Mouse (Mus musculus) kidney, embryonic 16.5 days (tissue): ENCODE measurements around the gene Trpv3. TPM values are rescaled to one million over a fixed set of nuclear protein-coding genes. Genes with fewer than 3 reads are reported as not detected.
"Not testable (repeated sequence)": the region's sequence is repeated elsewhere in the genome, so short reads cannot be mapped to it uniquely, and the experiment has no call there.

ENCODE experiments used
- ATAC-seq: fragments of 200-750 bp; cut with Nextera tagmentation; 2 replicates; pipeline ENCODE4 v1.8.0; 2017; ENCODE audit warnings: moderate TSS enrichment; ENCODE audit not compliant: low FRiP score, low TSS enrichment
- H3K27ac ChIP-seq: fragments of 300-500 bp; sonication (generic); 2 replicates; pipeline ENCODE4 v1.5.1; 2014; ENCODE audit warnings: low read length
- H3K27me3 ChIP-seq: fragments of 300-500 bp; sonication (generic); 2 replicates; pipeline ENCODE4 v1.6.1; 2014; ENCODE audit warnings: low read length, control low read depth, mixed read lengths; ENCODE audit not compliant: insufficient read depth
- H3K36me3 ChIP-seq: fragments of 300-500 bp; sonication (generic); 2 replicates; pipeline ENCODE4 v1.6.1; 2014; ENCODE audit warnings: low read length, control low read depth, mixed read lengths; ENCODE audit not compliant: insufficient read depth
- H3K4me1 ChIP-seq: fragments of 300-500 bp; sonication (generic); 2 replicates; pipeline ENCODE4 v1.6.1; 2014; ENCODE audit warnings: low read length, control low read depth, mixed read lengths; ENCODE audit not compliant: insufficient read depth
- H3K4me2 ChIP-seq: fragments of 300-500 bp; sonication (generic); replicated peaks from 2 replicates; pipeline ENCODE4 v1.6.1; 2014; ENCODE audit warnings: low read depth, low read length
- H3K4me3 ChIP-seq: fragments of 300-500 bp; sonication (generic); 2 replicates; pipeline ENCODE4 v1.5.1; 2014; ENCODE audit warnings: mild to moderate bottlenecking, low read length
- H3K9ac ChIP-seq: fragments of 300-500 bp; sonication (generic); replicated peaks from 2 replicates; pipeline ENCODE4 v1.6.1; 2014; ENCODE audit warnings: low read length
- H3K9me3 ChIP-seq: fragments of 300-500 bp; sonication (generic); 2 replicates; pipeline ENCODE4 v1.6.1; 2016; ENCODE audit warnings: low read length, control low read depth
- WGBS: fragments of 180-500 bp; shearing (Covaris S2); extraction: QIAGEN DNeasy Blood & Tissue Kit; methylation state at CpG from one replicate; pipeline ENCODE4 v1.1.7; 2014; 5-methylcytosine and 5-hydroxymethylcytosine counted together
- polyA plus RNA-seq: library from polyadenylated mRNA; unstranded; fragments of >200 nt; fragmentation: Nextera tagmentation; extraction: Ambion mirVana; gene quantifications from 2 replicates; pipeline ENCODE4 v1.2.1, GENCODE M21; 2015

The Trpv3 gene
- polyA plus RNA-seq, 1 experiment from 2014 or later, result 0.21 TPM

GRCm38 (mm10) chr11:73281528-73282027 is 14.4 kb downstream of the Trpv3 start:
- peak overlapping the region; percentile 59 for H3K4me2 ChIP-seq
- WGBS, result 4% methylated on average over 16 of the region's 16 CpGs
- H3K9ac ChIP-seq, result peak overlapping the region; percentile 20

GRCm38 (mm10) chr11:73283369-73283768 is 16.2 kb downstream of the Trpv3 start:
- Histone ChIP-seq H3K4me3 (no peak overlapping the region), H3K36me3 (no peaks in the 10 kb centered on the region), H3K4me1 (peaks cover 19% of the 10 kb centered on the region), H3K4me2 (0 out of 2 replicates have a peak overlapping the region, but pooled peaks have one; percentile 10), H3K9me3 (no peaks in the 10 kb centered on the region), H3K27me3 (no peaks in the 10 kb centered on the region), H3K9ac (0 out of 2 replicates have a peak overlapping the region, but pooled peaks have one; percentile 17), H3K27ac (no peak overlapping the region)
- 25% methylated on average over 9 of the region's 9 CpGs for WGBS
- ATAC-seq, result peak; percentile 76

More at GRCm38 (mm10) chr11:73281528-73282027, 14.4 kb downstream of the Trpv3 start:
- H3K4me1 ChIP-seq, result peaks cover 19% of the 10 kb centered on the region
- peak; percentile 81 for ATAC-seq
- no peaks in the 10 kb centered on the region for H3K9me3 ChIP-seq
- H3K27me3 ChIP-seq, result no peaks in the 10 kb centered on the region
- no peak overlapping the region for H3K27ac ChIP-seq
- H3K36me3 ChIP-seq, result no peaks in the 10 kb centered on the region
- H3K4me3 ChIP-seq, result peak overlapping the region; percentile 48

- peak overlapping the region; percentile 21; the same call in 1 of the 2 replicates for H3K27ac ChIP-seq
- 0 out of 2 replicates have a peak overlapping the region, but pooled peaks have one; percentile 17 for H3K9ac ChIP-seq
- WGBS, result 25% methylated on average over 1 of the region's 1 CpGs
Observed at GRCm38 (mm10) chr11:73283926-73284325, 16.7 kb downstream of the Trpv3 start.

GRCm38 (mm10) chr11:73284351-73284750 is 17.2 kb downstream of the Trpv3 start:
- no peak overlapping the region for H3K4me3 ChIP-seq
- H3K36me3 ChIP-seq, result no peaks in the 10 kb centered on the region
- ATAC-seq, result no peak
- no peaks in the 10 kb centered on the region for H3K9me3 ChIP-seq
- peaks cover 19% of the 10 kb centered on the region for H3K4me1 ChIP-seq
- peak overlapping the region; percentile 21; the same call in 1 of the 2 replicates for H3K27ac ChIP-seq
- H3K9ac ChIP-seq, result no peak overlapping the region
- no peak overlapping the region for H3K4me2 ChIP-seq
- no peaks in the 10 kb centered on the region for H3K27me3 ChIP-seq

More at GRCm38 (mm10) chr11:73283926-73284325, 16.7 kb downstream of the Trpv3 start:
- Histone ChIP-seq H3K4me3 (no peak overlapping the region), H3K9me3 (no peaks in the 10 kb centered on the region), H3K4me2 (0 out of 2 replicates have a peak overlapping the region, but pooled peaks have one; percentile 10), H3K4me1 (peaks cover 19% of the 10 kb centered on the region), H3K27me3 (no peaks in the 10 kb centered on the region), H3K36me3 (no peaks in the 10 kb centered on the region)
- ATAC-seq, result no peak

- no peaks in the 10 kb centered on the region for H3K27me3 ChIP-seq
- 77% methylated on average over 1 of the region's 1 CpGs for WGBS
- no peak overlapping the region for H3K4me2 ChIP-seq
- no peak overlapping the region for H3K4me3 ChIP-seq
- no peak overlapping the region for H3K27ac ChIP-seq
- H3K36me3 ChIP-seq, result no peaks in the 10 kb centered on the region
- ATAC-seq, result no peak
- H3K9me3 ChIP-seq, result no peaks in the 10 kb centered on the region
- no peak overlapping the region for H3K9ac ChIP-seq
- no peaks in the 10 kb centered on the region for H3K4me1 ChIP-seq
Observed at GRCm38 (mm10) chr11:73289621-73290020, 22.4 kb downstream of the Trpv3 start.

GRCm38 (mm10) chr11:73303123-73303522 is 35.9 kb downstream of the Trpv3 start:
- 66% methylated on average over 2 of the region's 2 CpGs for WGBS
- no peak for ATAC-seq

GRCm38 (mm10) chr11:73315961-73316360 is 48.8 kb downstream of the Trpv3 start:
- Histone ChIP-seq H3K9ac (no peak overlapping the region), H3K4me3 (no peak overlapping the region), H3K4me2 (no peak overlapping the region), H3K4me1 (no peaks in the 10 kb centered on the region), H3K9me3 (no peaks in the 10 kb centered on the region), H3K27me3 (no peaks in the 10 kb centered on the region), H3K36me3 (no peaks in the 10 kb centered on the region), H3K27ac (no peak overlapping the region)
- 40% methylated on average over 3 of the region's 3 CpGs for WGBS
- ATAC-seq, result no peak

More at GRCm38 (mm10) chr11:73303123-73303522, 35.9 kb downstream of the Trpv3 start:
- no peak overlapping the region for H3K4me3 ChIP-seq
- H3K9me3 ChIP-seq, result no peaks in the 10 kb centered on the region
- no peak overlapping the region for H3K27ac ChIP-seq
- H3K36me3 ChIP-seq, result no peaks in the 10 kb centered on the region
- H3K27me3 ChIP-seq, result no peaks in the 10 kb centered on the region
- no peaks in the 10 kb centered on the region for H3K4me1 ChIP-seq
- H3K4me2 ChIP-seq, result no peak overlapping the region
- H3K9ac ChIP-seq, result no peak overlapping the region

GRCm38 (mm10) chr11:73318581-73318980 is 51.4 kb downstream of the Trpv3 start:
- H3K9ac ChIP-seq, H3K4me2 ChIP-seq, H3K27me3 ChIP-seq, H3K9me3 ChIP-seq, H3K27ac ChIP-seq, H3K36me3 ChIP-seq, ATAC-seq, H3K4me1 ChIP-seq, H3K4me3 ChIP-seq: not testable (repeated sequence)
- WGBS, result 79% methylated on average over 2 of the region's 2 CpGs

- not testable (repeated sequence) for ATAC-seq, H3K27me3 ChIP-seq, H3K27ac ChIP-seq, H3K4me2 ChIP-seq, H3K4me1 ChIP-seq, H3K9ac ChIP-seq, H3K9me3 ChIP-seq, H3K36me3 ChIP-seq, H3K4me3 ChIP-seq
- 94% methylated on average over 13 of the region's 13 CpGs for WGBS
Observed at GRCm38 (mm10) chr11:73321064-73321463, 53.9 kb downstream of the Trpv3 start.
